Mouse (Mus musculus) heart, adult 2 months (tissue): ENCODE measurements around the gene Ccm2.

Experiments used
- CTCF ChIP-seq: fragments of 200-600 bp; IDR thresholded peaks from 2 replicates; pipeline ENCODE4 v1.8.1; 2022; ENCODE audit warnings: antibody characterized with exemption, mild to moderate bottlenecking, moderate library complexity
- POLR2A ChIP-seq: fragments of 200-500 bp; IDR thresholded peaks from 2 replicates; pipeline ENCODE4 v1.6.1; 2011; ENCODE audit warnings: mild to moderate bottlenecking, low read depth, low read length, control low read depth; ENCODE audit not compliant: insufficient read depth

- TF ChIP-seq CTCF (no peak), POLR2A (no peak)
Measured at GRCm38 (mm10) chr11:6506516-6506915, 40.2 kb upstream of the Ccm2 start.
